In genomic region chr19:53391386-53391785, GRCm38 (mm10) we compare ENCODE assay signal across 8 mouse cellular contexts. TPM values are rescaled to one million over a fixed set of nuclear protein-coding genes. Genes with fewer than 3 reads are reported as not detected.
A peak's percentile ranks its signal among the peaks of the same experiment; 100 is the strongest.
DNase-seq lines count a peak whose midpoint lies in the region; ATAC-seq and TF ChIP-seq lines count a peak whose summit lies in the region.

No protein-coding gene starts in this region.

- ATAC-seq in intestine, embryonic 14.5 days (replicated peaks; ENCODE audit: low FRiP score, low TSS enrichment, low read depth), result no peak
- ATAC-seq in neural tube, embryonic 13.5 days (ENCODE audit: low read depth), result no peak

- no peak for TF ChIP-seq CTCF in lung, adult 2 months (IDR thresholded peaks at IDR 0.05; ENCODE audit: insufficient read depth, low read length)

- TF ChIP-seq POLR2A in lung, adult 2 months (IDR thresholded peaks at IDR 0.05; ENCODE audit: borderline replicate concordance, extremely low read depth, low read depth, low read length), result no peak

- no peaks in the 10 kb centered on the region for H3K27me3 ChIP-seq in embryonic facial prominence, embryonic 10.5 days (replicated peaks; ENCODE audit: low read depth, poor library complexity, severe bottlenecking)
- no peaks in the 10 kb centered on the region for H3K27me3 ChIP-seq in intestine, embryonic 14.5 days (replicated peaks; ENCODE audit: control insufficient read depth, insufficient read depth, low read length)
- no peaks in the 10 kb centered on the region for H3K27me3 ChIP-seq in neural tube, embryonic 13.5 days

- H3K9me3 ChIP-seq in embryonic facial prominence, embryonic 10.5 days, result no peaks in the 10 kb centered on the region
- no peaks in the 10 kb centered on the region for H3K9me3 ChIP-seq in intestine, embryonic 14.5 days (ENCODE audit: control insufficient read depth, low read length)
- H3K9me3 ChIP-seq in neural tube, embryonic 13.5 days, result no peaks in the 10 kb centered on the region

- peak overlapping the region; percentile 99 for H3K27ac ChIP-seq in embryonic facial prominence, embryonic 10.5 days (replicated peaks)
- H3K27ac ChIP-seq in intestine, embryonic 14.5 days (ENCODE audit: low read depth), result no peak overlapping the region; the same call in 1 of the 2 replicates
- H3K27ac ChIP-seq in neural tube, embryonic 13.5 days (replicated peaks), result peak overlapping the region; percentile 92; the same call in 1 of the 2 replicates

- DNase-seq in lung, adult 2 months, result no peak
- DNase-seq in lung, postnatal 25 days (ENCODE audit: low spot score), result no peak
- no peak for DNase-seq in embryonic facial prominence, embryonic 10.5 days (ENCODE audit: low spot score)
- no peak for DNase-seq in intestine, embryonic 14.5 days (ENCODE audit: low spot score)
- DNase-seq in gastrocnemius, postnatal 14 days, result no peak
- DNase-seq in right cerebral cortex, adult 18-20 months, result no peak
- DNase-seq in adrenal gland, postnatal 36 days, result no peak

- peak overlapping the region; percentile 76 for H3K4me2 ChIP-seq in intestine, embryonic 14.5 days (ENCODE audit: low read length)
- peak overlapping the region; percentile 86 for H3K4me2 ChIP-seq in neural tube, embryonic 13.5 days

- H3K9ac ChIP-seq in intestine, embryonic 14.5 days (ENCODE audit: low read length), result peak overlapping the region; percentile 80
- H3K9ac ChIP-seq in neural tube, embryonic 13.5 days, result peak overlapping the region; percentile 86

- peaks cover 10% of the 10 kb centered on the region for H3K4me1 ChIP-seq in lung, adult 2 months (ENCODE audit: control insufficient read depth, insufficient read depth, low read length)
- peaks cover 18% of the 10 kb centered on the region for H3K4me1 ChIP-seq in embryonic facial prominence, embryonic 10.5 days
- peaks cover 9% of the 10 kb centered on the region for H3K4me1 ChIP-seq in intestine, embryonic 14.5 days (replicated peaks; ENCODE audit: control insufficient read depth, insufficient read depth, low read length)
- peaks cover 32% of the 10 kb centered on the region for H3K4me1 ChIP-seq in neural tube, embryonic 13.5 days (replicated peaks)

- intact Hi-C loops in gastrocnemius, postnatal 14 days (cut with DNase I; ENCODE audit: low total_unique reads), result no loop called here

- peaks cover 28% of the 10 kb centered on the region for H3K36me3 ChIP-seq in embryonic facial prominence, embryonic 10.5 days (replicated peaks)
- H3K36me3 ChIP-seq in intestine, embryonic 14.5 days (ENCODE audit: control insufficient read depth, insufficient read depth, low read length), result peaks cover 26% of the 10 kb centered on the region
- H3K36me3 ChIP-seq in neural tube, embryonic 13.5 days, result peaks cover 21% of the 10 kb centered on the region

- WGBS in lung, adult 2 months, result 40% methylated on average over 8 of the region's 8 CpGs
- 55% methylated on average over 8 of the region's 8 CpGs for WGBS in embryonic facial prominence, embryonic 10.5 days
- 47% methylated on average over 8 of the region's 8 CpGs for WGBS in intestine, embryonic 14.5 days
- WGBS in neural tube, embryonic 13.5 days, result 45% methylated on average over 8 of the region's 8 CpGs

- peak overlapping the region; percentile 92 for H3K4me3 ChIP-seq in lung, adult 2 months (replicated peaks; ENCODE audit: extremely low read depth, low read depth, low read length)
- H3K4me3 ChIP-seq in embryonic facial prominence, embryonic 10.5 days, result peak overlapping the region; percentile 100
- H3K4me3 ChIP-seq in intestine, embryonic 14.5 days (ENCODE audit: low read depth, low read length), result peak overlapping the region; percentile 98
- peak overlapping the region; percentile 96 for H3K4me3 ChIP-seq in neural tube, embryonic 13.5 days

RNA-seq across cellular contexts. Expression of gene Smndc1, which starts 1.0 kb away (rescaled TPM):
- 3.9 and 6.2 TPM in 2 replicates for polyA plus RNA-seq in lung, adult 2 months (2012; rRNA removed)
- 46.7 and 49.1 TPM in 2 replicates for polyA plus RNA-seq in embryonic facial prominence, embryonic 10.5 days (2016; fragmentation: Nextera tagmentation; extraction: Ambion mirVana)
- 43.8 and 43.9 TPM in 2 replicates for polyA plus RNA-seq in intestine, embryonic 14.5 days (2014; fragmentation: Nextera tagmentation; extraction: Ambion mirVana)
- 37.5 and 55.4 TPM in 2 replicates for polyA plus RNA-seq in neural tube, embryonic 13.5 days (2015; fragmentation: Nextera tagmentation; extraction: Ambion mirVana)
- total RNA-seq in gastrocnemius, postnatal 14 days (2021), result 10 to 100 TPM; 24.3 to 26.6 TPM
- 10 to 100 TPM; 46.5 to 49.3 TPM for total RNA-seq in adrenal gland, postnatal 36 days (2021)

RNA-seq across cellular contexts. Expression of gene Gm10197, which starts 19.8 kb away (rescaled TPM):
- not detected in 2 replicates for polyA plus RNA-seq in lung, adult 2 months (2012; rRNA removed)
- 2.0 and 3.6 TPM in 2 replicates for polyA plus RNA-seq in embryonic facial prominence, embryonic 10.5 days (2016; fragmentation: Nextera tagmentation; extraction: Ambion mirVana)
- 2.2 TPM in 1 of 2 replicates, not detected in the other for polyA plus RNA-seq in intestine, embryonic 14.5 days (2014; fragmentation: Nextera tagmentation; extraction: Ambion mirVana)
- not detected in 2 replicates for polyA plus RNA-seq in neural tube, embryonic 13.5 days (2015; fragmentation: Nextera tagmentation; extraction: Ambion mirVana)
- not detected for total RNA-seq in gastrocnemius, postnatal 14 days (2021)
- not detected for total RNA-seq in adrenal gland, postnatal 36 days (2021)
